Mouse (Mus musculus) yolk sac, embryonic 10.5 days (tissue): ENCODE results near the gene Gm8947.
"Not testable (repeated sequence)": the region's sequence is repeated elsewhere in the genome, so short reads cannot be mapped to it uniquely, and the experiment has no call there.

Experiments used
- DNase-seq: peaks from one replicate; pipeline ENCODE4 v3.0.0-alpha.2; 2017; ENCODE audit warnings: low spot score

Gm8947 gene

GRCm38 (mm10) chr1:151180167-151180566, 12.0 kb upstream of the Gm8947 start:
- DNase-seq, result no peak

GRCm38 (mm10) chr1:151182266-151182665, 9.9 kb upstream of the Gm8947 start, which contains the start of gene Gm47985:
Gene Gm47985 (plus strand): TSS chr1:151182537.
- not testable (repeated sequence) for DNase-seq

- not testable (repeated sequence) for DNase-seq
These were observed 6.0 kb upstream of the Gm8947 start for GRCm38 (mm10) chr1:151186186-151186585.

- DNase-seq, result not testable (repeated sequence)
These were observed 5.2 kb upstream of the Gm8947 start for GRCm38 (mm10) chr1:151186879-151187424.

- DNase-seq, result no peak
These were observed 3.7 kb upstream of the Gm8947 start for GRCm38 (mm10) chr1:151188469-151188868.

- DNase-seq, result not testable (repeated sequence)
These were observed 563 bp downstream of the Gm8947 start for GRCm38 (mm10) chr1:151192739-151193138.

- DNase-seq, result not testable (repeated sequence)
These were observed 3.8 kb downstream of the Gm8947 start for GRCm38 (mm10) chr1:151195986-151196385.

GRCm38 (mm10) chr1:151196690-151197089, 4.5 kb downstream of the Gm8947 start:
- not testable (repeated sequence) for DNase-seq

GRCm38 (mm10) chr1:151198120-151198519, 5.9 kb downstream of the Gm8947 start, which contains the start of gene Gm47995:
Gene Gm47995 (plus strand): TSS chr1:151198448.
- DNase-seq, result not testable (repeated sequence)

- DNase-seq, result not testable (repeated sequence)
These were observed 8.4 kb downstream of the Gm8947 start for GRCm38 (mm10) chr1:151200620-151201019.

- not testable (repeated sequence) for DNase-seq
These were observed 10.6 kb downstream of the Gm8947 start for GRCm38 (mm10) chr1:151202771-151203170.

- DNase-seq, result not testable (repeated sequence)
These were observed 11.6 kb downstream of the Gm8947 start, which contains the start of gene 3110040M04Rik for GRCm38 (mm10) chr1:151203818-151204217. Gene 3110040M04Rik (plus strand): TSS chr1:151204121.

GRCm38 (mm10) chr1:151208493-151208892, 16.3 kb downstream of the Gm8947 start:
- not testable (repeated sequence) for DNase-seq

- not testable (repeated sequence) for DNase-seq
These were observed 16.8 kb downstream of the Gm8947 start for GRCm38 (mm10) chr1:151208944-151209343.

GRCm38 (mm10) chr1:151209824-151210355, 17.7 kb downstream of the Gm8947 start, which contains the start of gene Gm47996:
Gene Gm47996 (plus strand): TSS chr1:151210131.
- DNase-seq, result not testable (repeated sequence)

GRCm38 (mm10) chr1:151211666-151212065, 19.5 kb downstream of the Gm8947 start:
- not testable (repeated sequence) for DNase-seq

- DNase-seq, result no peak
These were observed 22.7 kb downstream of the Gm8947 start for GRCm38 (mm10) chr1:151214862-151215261.

GRCm38 (mm10) chr1:151215985-151216384, 23.8 kb downstream of the Gm8947 start:
- peak; percentile 20 for DNase-seq

- DNase-seq, result peak; percentile 49
These were observed 24.2 kb downstream of the Gm8947 start for GRCm38 (mm10) chr1:151216417-151216816.

- no peak for DNase-seq
These were observed 26.9 kb downstream of the Gm8947 start for GRCm38 (mm10) chr1:151219045-151219444.

GRCm38 (mm10) chr1:151220098-151220497, 27.9 kb downstream of the Gm8947 start:
- no peak for DNase-seq

GRCm38 (mm10) chr1:151222561-151223267, 30.5 kb downstream of the Gm8947 start:
- DNase-seq, result no peak

GRCm38 (mm10) chr1:151223377-151223776, 31.2 kb downstream of the Gm8947 start:
- DNase-seq, result no peak
